Mouse (Mus musculus) lung, adult 2 months (tissue): Measurements from ENCODE around the gene Scn1a. TPM values are rescaled to one million over a fixed set of nuclear protein-coding genes. Genes with fewer than 3 reads are reported as not detected.

Experiments
- DNase-seq: peaks from one replicate; pipeline ENCODE4 v3.0.0; 2022
- H3K4me1 ChIP-seq: fragments of 200-500 bp; 2 replicates; pipeline ENCODE4 v1.6.1; 2011; ENCODE audit warnings: low read length; ENCODE audit not compliant: control insufficient read depth, insufficient read depth
- H3K4me3 ChIP-seq: fragments of 200-500 bp; replicated peaks from 2 replicates; pipeline ENCODE3; 2011; ENCODE audit warnings: low read depth, mild to moderate bottlenecking, control low read depth, low read length; ENCODE audit errors: extremely low read depth
- CTCF ChIP-seq: fragments of 200-500 bp; IDR thresholded peaks from 2 replicates; pipeline ENCODE4 v1.5.1; 2011; ENCODE audit warnings: mild to moderate bottlenecking, low read length, control low read depth; ENCODE audit not compliant: insufficient read depth
- POLR2A ChIP-seq: fragments of 200-500 bp; IDR thresholded peaks from 2 replicates; pipeline ENCODE4 v1.6.1; 2011; ENCODE audit warnings: low read depth, mild to moderate bottlenecking, control low read depth, low read length, borderline replicate concordance; ENCODE audit errors: extremely low read depth
- WGBS: fragments of 180-500 bp; shearing (Covaris S2); methylation state at CpG from one replicate; pipeline ENCODE4 v1.1.7; 2018; 5-methylcytosine and 5-hydroxymethylcytosine counted together
- polyA plus RNA-seq: library from polyadenylated mRNA; depleted of rRNA; stranded (reverse); fragments of >200 nt; gene quantifications from 2 replicates; pipeline ENCODE4 v1.2.3, GENCODE M21; 2012

The Scn1a gene
- polyA plus RNA-seq, 1 experiment: 0.01 TPM

- Histone ChIP-seq H3K4me1 (0 out of 2 replicates have a peak, but pooled peaks cover 3% of the 10 kb centered on the region), H3K4me3 (no peak overlapping the region)
- WGBS: 6% methylated on average over 12 of the region's 12 CpGs
- TF ChIP-seq CTCF: no peak
- TF ChIP-seq POLR2A: no peak
- no peak for DNase-seq
These were observed 31.5 kb downstream of the Scn1a start for GRCm38 (mm10) chr2:66408899-66409739.

GRCm38 (mm10) chr2:66408456-66408855 lies 32.2 kb downstream of the Scn1a start:
- no peak for TF ChIP-seq POLR2A
- no peak for TF ChIP-seq CTCF

GRCm38 (mm10) chr2:66392586-66392985 lies 48.1 kb downstream of the Scn1a start:
- Histone ChIP-seq H3K4me1 (no peaks in the 10 kb centered on the region), H3K4me3 (no peak overlapping the region)
- no peak for DNase-seq
- 54% methylated on average over 5 of the region's 5 CpGs for WGBS
- TF ChIP-seq CTCF (no peak), POLR2A (no peak)

More at GRCm38 (mm10) chr2:66408456-66408855, 32.2 kb downstream of the Scn1a start:
- DNase-seq: no peak
- Histone ChIP-seq H3K4me1 (0 out of 2 replicates have a peak, but pooled peaks cover 3% of the 10 kb centered on the region), H3K4me3 (no peak overlapping the region)
- WGBS: 9% methylated on average over 11 of the region's 11 CpGs

GRCm38 (mm10) chr2:66367957-66368356 lies 72.7 kb downstream of the Scn1a start:
- WGBS: 91% methylated on average over 2 of the region's 2 CpGs
- H3K4me3 ChIP-seq: no peak overlapping the region
- H3K4me1 ChIP-seq: no peaks in the 10 kb centered on the region
- TF ChIP-seq CTCF (no peak), POLR2A (no peak)
- DNase-seq: no peak

GRCm38 (mm10) chr2:66350590-66350989 lies 90.0 kb downstream of the Scn1a start:
- DNase-seq: no peak
- WGBS: 81% methylated on average over 2 of the region's 2 CpGs
- no peak for TF ChIP-seq CTCF
- TF ChIP-seq POLR2A: no peak
- H3K4me3 ChIP-seq: no peak overlapping the region
- no peaks in the 10 kb centered on the region for H3K4me1 ChIP-seq

DNA sequence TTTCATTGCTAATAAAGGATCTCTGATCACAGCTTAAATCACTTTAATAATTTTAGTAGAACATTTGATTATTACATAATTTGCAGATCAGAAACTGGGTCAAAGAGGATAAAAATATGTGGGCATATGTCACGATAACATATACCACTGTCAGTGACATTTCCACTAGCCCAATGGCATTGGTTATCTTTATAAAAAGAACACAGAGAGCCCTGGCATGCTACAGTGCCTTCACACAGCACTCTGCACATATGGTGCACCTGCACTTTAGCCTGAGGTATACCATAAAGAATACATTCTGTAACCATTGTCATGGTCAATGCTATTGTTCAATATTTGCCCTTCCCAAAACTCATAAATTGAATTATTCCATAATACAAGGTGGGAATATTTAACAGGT lies 94.0 kb downstream of the Scn1a start:
- no peak for DNase-seq
- Histone ChIP-seq H3K4me1 (no peaks in the 10 kb centered on the region), H3K4me3 (no peak overlapping the region)
- TF ChIP-seq CTCF (no peak), POLR2A (no peak)
- WGBS: 91% methylated on average over 1 of the region's 1 CpGs

DNA sequence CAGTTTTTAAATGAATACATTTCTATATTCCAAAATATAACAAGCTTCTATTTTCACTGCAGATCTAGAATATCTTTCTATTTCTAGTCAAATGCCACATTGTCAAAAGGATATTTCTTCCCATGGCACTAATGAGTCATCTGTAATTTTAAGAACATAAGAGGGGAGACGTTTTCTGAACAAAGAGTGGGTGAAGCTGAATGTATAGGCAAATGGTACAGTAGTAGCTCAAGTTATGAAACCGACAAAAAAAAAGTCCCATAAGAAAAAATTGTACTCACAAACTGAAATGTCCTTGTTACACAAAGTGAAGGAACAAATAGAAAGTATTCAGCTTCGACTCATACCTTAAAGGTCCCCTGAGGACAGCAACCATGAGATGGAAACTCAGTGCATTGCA lies 94.5 kb downstream of the Scn1a start:
- DNase-seq: no peak
- Histone ChIP-seq H3K4me3 (no peak overlapping the region), H3K4me1 (no peaks in the 10 kb centered on the region)
- WGBS: 60% methylated on average over 3 of the region's 3 CpGs
- no peak for TF ChIP-seq CTCF

GRCm38 (mm10) chr2:66337406-66337805 lies 103.2 kb downstream of the Scn1a start:
- no peak for DNase-seq
- H3K4me3 ChIP-seq: no peak overlapping the region
- TF ChIP-seq CTCF: no peak
- no peak for TF ChIP-seq POLR2A
- WGBS: 59% methylated on average over 5 of the region's 5 CpGs
- H3K4me1 ChIP-seq: no peaks in the 10 kb centered on the region

- no peak overlapping the region for H3K4me3 ChIP-seq
- no peak for DNase-seq
- WGBS: 72% methylated on average over 6 of the region's 6 CpGs
- TF ChIP-seq CTCF (no peak), POLR2A (no peak)
- no peaks in the 10 kb centered on the region for H3K4me1 ChIP-seq
These were observed 104.2 kb downstream of the Scn1a start for GRCm38 (mm10) chr2:66336396-66336795.

- no peak for TF ChIP-seq CTCF
- TF ChIP-seq POLR2A: no peak
- DNase-seq: no peak
- H3K4me1 ChIP-seq: no peaks in the 10 kb centered on the region
- no peak overlapping the region for H3K4me3 ChIP-seq
- 34% methylated on average over 3 of the region's 3 CpGs for WGBS
These were observed 168.1 kb downstream of the Scn1a start for GRCm38 (mm10) chr2:66272551-66272950.
